Mouse (Mus musculus): Measurements from ENCODE around the gene Cdh18. TPM values are rescaled to one million over a fixed set of nuclear protein-coding genes. Genes with fewer than 3 reads are reported as not detected.
"Not testable (repeated sequence)": the region's sequence is repeated elsewhere in the genome, so short reads cannot be mapped to it uniquely, and the experiment has no call there.

Cdh18 gene
- polyA plus RNA-seq, 1 experiment from 2014 or later = 0.12 TPM

DNA sequence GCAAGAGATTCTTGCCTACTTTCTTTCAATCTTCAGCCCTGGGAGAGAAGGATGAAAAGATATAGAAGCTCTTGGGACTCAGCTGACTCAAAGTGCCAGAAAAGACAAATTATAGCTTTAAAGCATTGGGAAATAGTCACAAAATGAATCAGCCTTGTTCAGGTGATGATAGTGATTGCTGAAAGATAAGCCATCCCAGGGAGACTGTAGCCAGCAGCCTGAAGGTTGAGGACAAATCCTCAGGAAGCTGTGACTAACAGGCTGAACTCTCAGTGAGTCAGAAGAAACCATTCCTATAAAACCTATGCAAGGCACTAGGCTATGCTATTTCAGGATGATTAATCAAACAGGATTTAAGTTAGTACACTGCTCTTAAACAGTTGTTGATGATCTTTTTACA is 184.2 kb downstream of the Cdh18 start:
- ATAC-seq (ENCODE audit: low FRiP score, low TSS enrichment) = no peak
- no peaks in the 10 kb centered on the region for H3K4me1 ChIP-seq (ENCODE audit: control insufficient read depth, insufficient read depth, low read length)
- no peaks in the 10 kb centered on the region for H3K9me3 ChIP-seq (ENCODE audit: control insufficient read depth, low read length)

DNA sequence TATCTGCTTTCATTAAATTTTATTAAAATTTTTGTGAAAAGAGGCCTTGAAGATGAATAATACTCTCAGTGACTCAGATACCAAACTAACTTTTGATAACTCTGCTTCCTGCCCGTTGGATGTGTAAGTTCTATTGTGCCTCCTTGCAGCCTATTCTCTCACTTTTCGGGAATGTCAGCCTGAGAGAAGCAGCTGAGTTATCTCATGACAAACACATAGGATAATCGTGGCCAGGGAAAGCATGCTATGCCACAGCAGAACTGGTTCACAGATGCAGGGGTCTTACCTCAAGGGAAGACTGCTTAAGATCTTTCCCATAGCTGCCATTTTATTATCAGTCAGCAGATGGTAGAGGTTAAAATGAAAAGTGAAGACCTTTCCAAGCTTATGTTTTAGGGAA is 187.3 kb downstream of the Cdh18 start:
- H3K4me1 ChIP-seq (ENCODE audit: control insufficient read depth, insufficient read depth, low read length) = no peaks in the 10 kb centered on the region
- 77% methylated on average over 3 of the region's 3 CpGs for WGBS
- H3K36me3 ChIP-seq (ENCODE audit: control insufficient read depth, insufficient read depth, low read length) = no peaks in the 10 kb centered on the region
- H3K9me3 ChIP-seq (ENCODE audit: control insufficient read depth, low read length) = no peaks in the 10 kb centered on the region
- no peak overlapping the region for H3K4me3 ChIP-seq (ENCODE audit: low read length)
- no peak for ATAC-seq (ENCODE audit: low FRiP score, low TSS enrichment)
- H3K27ac ChIP-seq (ENCODE audit: low read depth, low read length) = no peak overlapping the region
- no peak overlapping the region for H3K9ac ChIP-seq (ENCODE audit: low read depth, low read length)
- H3K27me3 ChIP-seq (ENCODE audit: control insufficient read depth, insufficient read depth, low read length) = no peaks in the 10 kb centered on the region
- H3K4me2 ChIP-seq (replicated peaks; ENCODE audit: low read depth, low read length) = no peak overlapping the region

More for the DNA sequence above, 184.2 kb downstream of the Cdh18 start:
- Histone ChIP-seq H3K9ac (ENCODE audit: low read depth, low read length) (no peak overlapping the region), H3K27me3 (ENCODE audit: control insufficient read depth, insufficient read depth, low read length) (no peaks in the 10 kb centered on the region), H3K4me3 (ENCODE audit: low read length) (no peak overlapping the region), H3K36me3 (ENCODE audit: control insufficient read depth, insufficient read depth, low read length) (no peaks in the 10 kb centered on the region), H3K27ac (ENCODE audit: low read depth, low read length) (no peak overlapping the region), H3K4me2 (replicated peaks; ENCODE audit: low read depth, low read length) (no peak overlapping the region)

DNA sequence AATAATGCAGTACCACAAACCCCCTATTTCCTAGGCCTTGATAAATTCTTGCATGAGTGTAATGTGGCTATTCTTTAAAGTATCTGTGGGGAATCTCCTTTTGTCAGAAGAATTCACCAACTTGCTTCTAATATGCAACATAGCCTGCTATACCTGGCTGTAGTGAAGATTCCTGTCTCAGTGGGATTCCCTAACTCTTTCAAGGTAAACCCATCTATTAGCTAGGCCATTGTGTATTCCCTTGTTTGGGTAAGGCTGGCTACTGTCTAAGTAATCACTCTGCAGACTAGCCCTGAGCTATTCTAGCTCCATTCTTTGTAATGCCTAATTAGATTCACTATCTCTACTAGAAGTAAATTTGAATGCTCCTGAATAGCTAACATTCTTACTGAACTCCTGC is 212.4 kb downstream of the Cdh18 start:
- H3K27me3 ChIP-seq (ENCODE audit: control insufficient read depth, insufficient read depth, low read length); ATAC-seq (ENCODE audit: low FRiP score, low TSS enrichment); H3K9ac ChIP-seq (ENCODE audit: low read depth, low read length); H3K9me3 ChIP-seq (ENCODE audit: control insufficient read depth, low read length); H3K4me2 ChIP-seq (replicated peaks; ENCODE audit: low read depth, low read length); H3K36me3 ChIP-seq (ENCODE audit: control insufficient read depth, insufficient read depth, low read length); H3K27ac ChIP-seq (ENCODE audit: low read depth, low read length); H3K4me1 ChIP-seq (ENCODE audit: control insufficient read depth, insufficient read depth, low read length); H3K4me3 ChIP-seq (ENCODE audit: low read length): not testable (repeated sequence)

DNA sequence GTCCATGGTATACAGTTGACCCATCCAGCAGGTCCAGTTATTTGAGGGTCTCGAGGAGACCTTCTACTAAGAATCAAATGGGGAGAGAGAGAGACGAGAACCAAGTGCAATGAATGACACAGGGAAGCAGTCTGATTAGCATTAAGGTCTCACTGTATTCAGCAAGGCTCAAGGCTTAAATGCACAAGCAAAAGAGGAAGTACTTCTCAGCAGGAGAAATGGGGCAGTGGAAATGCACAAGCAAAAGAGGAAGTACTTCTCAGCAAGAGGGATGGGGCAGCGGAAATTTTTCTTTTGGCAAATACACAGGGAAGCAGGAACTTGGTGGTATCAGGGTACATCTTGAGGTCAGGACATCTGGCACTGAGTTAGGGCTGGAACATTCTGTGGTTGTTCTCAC is 217.8 kb downstream of the Cdh18 start:
- not testable (repeated sequence) for H3K9me3 ChIP-seq (ENCODE audit: control insufficient read depth, low read length); H3K27me3 ChIP-seq (ENCODE audit: control insufficient read depth, insufficient read depth, low read length); H3K4me2 ChIP-seq (replicated peaks; ENCODE audit: low read depth, low read length); ATAC-seq (ENCODE audit: low FRiP score, low TSS enrichment); H3K4me1 ChIP-seq (ENCODE audit: control insufficient read depth, insufficient read depth, low read length); H3K9ac ChIP-seq (ENCODE audit: low read depth, low read length); H3K27ac ChIP-seq (ENCODE audit: low read depth, low read length); H3K36me3 ChIP-seq (ENCODE audit: control insufficient read depth, insufficient read depth, low read length); H3K4me3 ChIP-seq (ENCODE audit: low read length)
- WGBS = 81% methylated on average over 3 of the region's 3 CpGs

DNA sequence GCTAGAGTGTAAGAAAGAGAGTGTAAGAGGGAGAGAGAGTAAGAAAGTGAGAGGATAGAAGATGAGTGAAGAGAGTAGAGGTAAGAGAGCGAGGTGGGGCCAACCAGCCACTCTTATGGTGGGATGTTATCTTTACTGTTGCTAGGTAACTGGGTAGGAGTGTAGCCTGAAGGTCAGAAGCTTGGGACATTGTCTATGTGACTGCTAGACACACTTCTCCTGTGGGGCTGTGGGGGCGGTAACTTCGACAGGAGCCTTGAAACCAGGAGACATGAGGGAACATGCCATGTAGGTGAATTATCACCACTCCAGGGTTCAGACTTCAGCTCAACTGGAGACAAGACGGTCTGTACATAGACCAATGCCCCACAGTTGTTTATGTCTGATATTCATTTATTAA is 227.5 kb downstream of the Cdh18 start:
- H3K9ac ChIP-seq (ENCODE audit: low read depth, low read length) = no peak overlapping the region
- ATAC-seq (ENCODE audit: low FRiP score, low TSS enrichment) = no peak
- 87% methylated on average over 4 of the region's 4 CpGs for WGBS
- no peaks in the 10 kb centered on the region for H3K9me3 ChIP-seq (ENCODE audit: control insufficient read depth, low read length)
- no peaks in the 10 kb centered on the region for H3K36me3 ChIP-seq (ENCODE audit: control insufficient read depth, insufficient read depth, low read length)
- no peak overlapping the region for H3K4me3 ChIP-seq (ENCODE audit: low read length)
- H3K4me1 ChIP-seq (ENCODE audit: control insufficient read depth, insufficient read depth, low read length) = no peaks in the 10 kb centered on the region
- H3K27ac ChIP-seq (ENCODE audit: low read depth, low read length) = no peak overlapping the region
- H3K4me2 ChIP-seq (replicated peaks; ENCODE audit: low read depth, low read length) = no peak overlapping the region
- H3K27me3 ChIP-seq (ENCODE audit: control insufficient read depth, insufficient read depth, low read length) = no peaks in the 10 kb centered on the region

DNA sequence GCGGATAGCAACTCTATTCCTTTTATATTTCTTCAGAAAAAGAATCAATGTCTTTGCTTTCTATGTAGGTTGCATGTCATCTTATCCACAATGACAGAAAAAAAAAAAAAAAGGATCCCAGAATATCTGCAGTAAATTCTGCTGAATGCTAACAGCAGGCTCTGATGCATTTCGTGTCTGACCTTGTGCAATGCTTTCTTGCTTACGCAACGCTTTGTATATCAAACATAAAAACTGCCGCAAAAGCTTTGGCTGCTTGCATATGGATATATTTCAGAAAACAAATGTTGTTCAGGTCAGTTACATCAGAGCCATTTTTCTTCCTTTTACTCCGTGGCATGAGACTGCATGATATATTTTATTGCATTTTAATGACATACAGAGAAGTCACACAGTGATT is 240.9 kb downstream of the Cdh18 start:
- 71% methylated on average over 6 of the region's 6 CpGs for WGBS
- Histone ChIP-seq H3K36me3 (ENCODE audit: control insufficient read depth, insufficient read depth, low read length) (no peaks in the 10 kb centered on the region), H3K27ac (ENCODE audit: low read depth, low read length) (no peak overlapping the region), H3K27me3 (ENCODE audit: control insufficient read depth, insufficient read depth, low read length) (no peaks in the 10 kb centered on the region), H3K4me2 (replicated peaks; ENCODE audit: low read depth, low read length) (no peak overlapping the region), H3K4me3 (ENCODE audit: low read length) (no peak overlapping the region), H3K4me1 (ENCODE audit: control insufficient read depth, insufficient read depth, low read length) (no peaks in the 10 kb centered on the region), H3K9me3 (ENCODE audit: control insufficient read depth, low read length) (no peaks in the 10 kb centered on the region), H3K9ac (ENCODE audit: low read depth, low read length) (no peak overlapping the region)
- ATAC-seq (ENCODE audit: low FRiP score, low TSS enrichment) = no peak

DNA sequence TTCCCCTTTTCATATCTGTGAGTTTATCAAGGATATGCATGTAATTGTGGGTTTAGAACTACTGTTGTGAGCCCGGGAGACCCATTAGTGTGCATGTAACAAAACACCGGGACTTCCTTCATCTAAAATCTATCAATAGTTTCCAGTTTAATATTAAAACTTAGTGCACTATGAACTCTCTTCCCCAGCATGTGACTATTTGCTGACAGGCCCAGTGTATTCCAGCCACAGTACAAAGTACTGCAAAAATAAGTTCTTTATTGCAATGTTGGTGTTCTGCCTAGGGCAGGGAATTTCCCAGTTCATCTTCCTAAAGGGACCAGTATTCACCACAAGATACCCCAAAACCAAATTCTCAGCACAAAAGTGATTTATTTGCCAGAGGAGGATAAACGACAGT is 243.0 kb downstream of the Cdh18 start:
- no peaks in the 10 kb centered on the region for H3K36me3 ChIP-seq (ENCODE audit: control insufficient read depth, insufficient read depth, low read length)
- H3K4me3 ChIP-seq (ENCODE audit: low read length) = no peak overlapping the region
- no peak for ATAC-seq (ENCODE audit: low FRiP score, low TSS enrichment)
- H3K4me2 ChIP-seq (replicated peaks; ENCODE audit: low read depth, low read length) = no peak overlapping the region
- no peak overlapping the region for H3K27ac ChIP-seq (ENCODE audit: low read depth, low read length)
- no peaks in the 10 kb centered on the region for H3K27me3 ChIP-seq (ENCODE audit: control insufficient read depth, insufficient read depth, low read length)
- H3K9me3 ChIP-seq (ENCODE audit: control insufficient read depth, low read length) = no peaks in the 10 kb centered on the region
- no peaks in the 10 kb centered on the region for H3K4me1 ChIP-seq (ENCODE audit: control insufficient read depth, insufficient read depth, low read length)
- H3K9ac ChIP-seq (ENCODE audit: low read depth, low read length) = no peak overlapping the region
- 87% methylated on average over 3 of the region's 3 CpGs for WGBS

DNA sequence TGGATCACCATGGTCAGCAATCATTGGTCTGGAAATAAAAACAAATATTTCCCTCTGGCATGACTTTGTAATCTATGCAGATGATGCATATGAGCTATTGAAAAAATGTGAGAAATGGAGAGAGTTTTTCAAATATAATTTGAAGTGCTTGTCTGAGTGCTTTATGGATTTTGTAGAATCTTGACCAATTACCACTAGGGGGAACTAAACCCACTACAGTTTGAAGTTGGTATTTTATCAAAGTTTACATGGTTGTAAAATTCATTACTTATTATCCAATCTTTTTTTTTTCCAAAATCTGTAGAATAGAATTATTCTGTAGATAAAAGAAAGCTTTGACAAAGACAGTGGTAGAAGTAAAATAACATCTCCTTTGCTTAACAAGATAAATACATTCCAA is 284.3 kb downstream of the Cdh18 start:
- H3K4me3 ChIP-seq (ENCODE audit: low read length) = no peak overlapping the region
- H3K27me3 ChIP-seq (ENCODE audit: control insufficient read depth, insufficient read depth, low read length) = no peaks in the 10 kb centered on the region
- no peaks in the 10 kb centered on the region for H3K4me1 ChIP-seq (ENCODE audit: control insufficient read depth, insufficient read depth, low read length)
- no peak overlapping the region for H3K9ac ChIP-seq (ENCODE audit: low read depth, low read length)
- no peak overlapping the region for H3K27ac ChIP-seq (ENCODE audit: low read depth, low read length)
- H3K9me3 ChIP-seq (ENCODE audit: control insufficient read depth, low read length) = no peaks in the 10 kb centered on the region
- H3K36me3 ChIP-seq (ENCODE audit: control insufficient read depth, insufficient read depth, low read length) = no peaks in the 10 kb centered on the region
- H3K4me2 ChIP-seq (replicated peaks; ENCODE audit: low read depth, low read length) = no peak overlapping the region
- no peak for ATAC-seq (ENCODE audit: low FRiP score, low TSS enrichment)

DNA sequence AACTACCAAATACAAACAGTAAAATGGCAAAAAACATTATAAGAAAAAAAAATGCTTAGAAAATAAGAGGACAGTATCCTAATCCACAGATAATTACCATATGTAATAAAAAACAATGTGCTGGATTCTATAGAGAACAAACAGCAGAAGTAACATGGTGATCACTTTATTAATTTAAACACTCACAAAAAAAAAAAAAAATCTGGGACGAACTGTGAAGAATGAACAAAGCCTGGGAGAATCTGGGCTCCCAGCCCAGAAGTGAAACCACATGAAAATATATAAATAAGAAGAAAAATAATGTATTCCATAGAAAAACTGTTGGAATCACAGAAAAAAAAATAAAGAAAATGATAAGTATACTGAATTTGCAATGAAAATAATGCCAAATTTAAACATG is 288.4 kb downstream of the Cdh18 start:
- no peaks in the 10 kb centered on the region for H3K4me1 ChIP-seq (ENCODE audit: control insufficient read depth, insufficient read depth, low read length)
- ATAC-seq (ENCODE audit: low FRiP score, low TSS enrichment) = no peak
- H3K4me3 ChIP-seq (ENCODE audit: low read length) = no peak overlapping the region
- no peaks in the 10 kb centered on the region for H3K27me3 ChIP-seq (ENCODE audit: control insufficient read depth, insufficient read depth, low read length)
- H3K9ac ChIP-seq (ENCODE audit: low read depth, low read length) = no peak overlapping the region
- H3K4me2 ChIP-seq (replicated peaks; ENCODE audit: low read depth, low read length) = no peak overlapping the region
- 70% methylated on average over 1 of the region's 1 CpGs for WGBS
- no peak overlapping the region for H3K27ac ChIP-seq (ENCODE audit: low read depth, low read length)
- H3K36me3 ChIP-seq (ENCODE audit: control insufficient read depth, insufficient read depth, low read length) = no peaks in the 10 kb centered on the region
- H3K9me3 ChIP-seq (ENCODE audit: control insufficient read depth, low read length) = no peaks in the 10 kb centered on the region

DNA sequence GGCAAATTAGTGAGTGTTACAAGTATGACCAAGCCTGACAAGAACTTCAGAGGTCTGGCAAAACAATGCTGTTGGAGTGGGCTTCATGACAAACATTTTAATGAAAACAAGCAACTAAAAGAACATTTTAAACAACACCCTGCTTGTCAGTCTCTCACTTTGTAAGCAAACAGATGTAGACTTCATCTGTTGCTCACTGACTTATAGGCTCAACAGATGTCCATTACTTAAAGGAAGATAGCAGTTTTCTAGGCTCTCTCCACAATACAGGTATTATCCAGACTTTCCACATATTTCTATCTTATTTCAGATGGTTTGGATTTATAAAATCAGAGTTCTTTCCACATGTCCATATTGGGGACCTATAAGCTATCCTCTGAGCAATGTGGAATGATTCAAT is 308.9 kb downstream of the Cdh18 start:
- H3K27me3 ChIP-seq (ENCODE audit: control insufficient read depth, insufficient read depth, low read length) = no peaks in the 10 kb centered on the region
- H3K4me2 ChIP-seq (replicated peaks; ENCODE audit: low read depth, low read length) = no peak overlapping the region
- ATAC-seq (ENCODE audit: low FRiP score, low TSS enrichment) = no peak
- no peak overlapping the region for H3K9ac ChIP-seq (ENCODE audit: low read depth, low read length)
- no peaks in the 10 kb centered on the region for H3K36me3 ChIP-seq (ENCODE audit: control insufficient read depth, insufficient read depth, low read length)
- no peak overlapping the region for H3K27ac ChIP-seq (ENCODE audit: low read depth, low read length)
- H3K4me1 ChIP-seq (ENCODE audit: control insufficient read depth, insufficient read depth, low read length) = no peaks in the 10 kb centered on the region
- no peak overlapping the region for H3K4me3 ChIP-seq (ENCODE audit: low read length)
- H3K9me3 ChIP-seq (ENCODE audit: control insufficient read depth, low read length) = no peaks in the 10 kb centered on the region

Data from kidney, embryonic 14.5 days (tissue).